Mouse (Mus musculus) liver, embryonic 11.5 days (tissue): Measurements from ENCODE around the gene Tmed8. TPM values are rescaled to one million over a fixed set of nuclear protein-coding genes. Genes with fewer than 3 reads are reported as not detected.

Experiments used
- ATAC-seq: fragments of 200-750 bp; cut with Nextera tagmentation; replicated peaks from 2 replicates; pipeline ENCODE4 v1.8.0; 2017; ENCODE audit warnings: moderate number of reproducible peaks, mild to moderate bottlenecking, moderate TSS enrichment, moderate library complexity; ENCODE audit not compliant: low FRiP score
- DNase-seq: peaks from one replicate; pipeline ENCODE4 v3.0.0-alpha.2; 2017; ENCODE audit warnings: low spot score
- H3K27ac ChIP-seq: fragments of 300-500 bp; sonication (generic); 2 replicates; pipeline ENCODE4 v1.5.1; 2014; ENCODE audit warnings: mild to moderate bottlenecking, low read depth, low read length, control low read depth
- H3K27me3 ChIP-seq: fragments of 300-500 bp; sonication (generic); replicated peaks from 2 replicates; pipeline ENCODE4 v1.6.1; 2014; ENCODE audit warnings: low read length, mixed read lengths; ENCODE audit not compliant: control insufficient read depth, insufficient read depth
- H3K36me3 ChIP-seq: fragments of 300-500 bp; sonication (generic); 2 replicates; pipeline ENCODE4 v1.6.1; 2014; ENCODE audit warnings: mild to moderate bottlenecking, low read length, moderate library complexity, mixed read lengths; ENCODE audit not compliant: control insufficient read depth, insufficient read depth
- H3K4me1 ChIP-seq: fragments of 300-500 bp; sonication (generic); replicated peaks from 2 replicates; pipeline ENCODE4 v1.6.1; 2014; ENCODE audit warnings: low read length, mixed read lengths; ENCODE audit not compliant: control insufficient read depth, insufficient read depth
- H3K4me2 ChIP-seq: fragments of 300-500 bp; sonication (generic); 2 replicates; pipeline ENCODE4 v1.6.1; 2014; ENCODE audit warnings: mild to moderate bottlenecking, control low read depth, moderate library complexity
- H3K4me3 ChIP-seq: fragments of 300-500 bp; sonication (generic); 2 replicates; pipeline ENCODE4 v1.5.1; 2014; ENCODE audit warnings: low read depth, low read length, control low read depth
- H3K9ac ChIP-seq: fragments of 300-500 bp; sonication (generic); 2 replicates; pipeline ENCODE4 v1.6.1; 2014; ENCODE audit warnings: low read depth, low read length, control low read depth
- H3K9me3 ChIP-seq: fragments of 300-500 bp; sonication (generic); 2 replicates; pipeline ENCODE4 v1.6.1; 2016; ENCODE audit warnings: low read length, inconsistent platforms, mixed read lengths; ENCODE audit not compliant: control insufficient read depth
- WGBS: fragments of 180-500 bp; shearing (Covaris S2); extraction: QIAGEN DNeasy Blood & Tissue Kit; methylation state at CpG from one replicate; pipeline ENCODE4 v1.1.7; 2014; 5-methylcytosine and 5-hydroxymethylcytosine counted together
- polyA plus RNA-seq: library from polyadenylated mRNA; unstranded; fragments of >200 nt; fragmentation: Nextera tagmentation; extraction: Ambion mirVana; gene quantifications from 2 replicates; pipeline ENCODE4 v1.2.1, GENCODE M21; 2014

Gene Tmed8
- polyA plus RNA-seq, 1 experiment from 2014 or later = 2.0 TPM

DNA sequence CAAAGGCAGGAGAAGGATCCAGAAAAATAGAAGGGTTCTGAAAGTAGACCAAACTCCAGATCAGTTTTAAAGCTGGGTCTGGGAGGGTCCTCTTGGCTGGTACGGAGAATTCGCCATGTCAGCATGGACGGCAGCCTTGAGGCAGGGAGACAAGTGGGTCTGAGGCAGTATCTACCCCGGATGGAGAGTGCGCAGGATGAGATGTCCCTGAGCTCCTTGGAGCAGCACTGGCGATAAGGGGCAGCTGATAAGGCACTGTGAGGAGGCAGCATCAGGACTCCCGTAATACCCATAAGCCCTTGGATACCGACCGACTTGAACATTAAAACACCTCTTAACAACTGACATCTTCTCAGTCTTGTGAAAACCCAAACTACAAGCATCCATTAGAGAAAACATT lies 67.5 kb downstream of the Tmed8 start:
- WGBS = 65% methylated on average over 9 of the region's 9 CpGs
- DNase-seq (no peak), ATAC-seq (peak; percentile 59)
- H3K4me2 ChIP-seq = no peak overlapping the region
- H3K4me1 ChIP-seq = peaks cover 12% of the 10 kb centered on the region
- no peak overlapping the region for H3K4me3 ChIP-seq
- H3K27me3 ChIP-seq = no peaks in the 10 kb centered on the region
- H3K27ac ChIP-seq = no peak overlapping the region
- H3K9me3 ChIP-seq = no peaks in the 10 kb centered on the region
- H3K36me3 ChIP-seq = no peaks in the 10 kb centered on the region
- H3K9ac ChIP-seq = no peak overlapping the region

DNA sequence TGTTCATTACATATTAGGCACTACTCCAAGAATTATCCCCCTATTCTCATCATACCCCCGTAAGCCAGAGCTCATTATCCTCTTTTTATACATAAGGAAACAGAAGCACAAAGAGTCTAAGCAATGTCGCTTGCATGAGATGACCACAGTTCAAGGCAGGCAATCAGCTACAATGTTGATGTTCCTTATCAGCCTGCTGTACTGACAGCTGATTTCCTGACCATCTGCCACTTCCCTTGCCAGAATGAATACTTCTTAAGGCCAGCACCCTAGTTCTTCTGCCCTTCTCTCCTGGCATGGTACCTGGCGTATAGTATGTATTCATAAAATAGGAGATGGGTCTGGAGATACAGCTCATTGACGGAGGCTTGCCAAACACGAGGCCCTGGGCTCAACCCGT lies 68.0 kb downstream of the Tmed8 start:
- no peak for DNase-seq
- H3K4me1 ChIP-seq = peaks cover 12% of the 10 kb centered on the region
- WGBS = 59% methylated on average over 6 of the region's 6 CpGs
- H3K4me2 ChIP-seq = no peak overlapping the region
- no peak overlapping the region for H3K4me3 ChIP-seq
- no peak overlapping the region for H3K9ac ChIP-seq
- no peak overlapping the region for H3K27ac ChIP-seq
- H3K9me3 ChIP-seq = no peaks in the 10 kb centered on the region
- H3K27me3 ChIP-seq = no peaks in the 10 kb centered on the region
- no peak for ATAC-seq
- H3K36me3 ChIP-seq = no peaks in the 10 kb centered on the region

DNA sequence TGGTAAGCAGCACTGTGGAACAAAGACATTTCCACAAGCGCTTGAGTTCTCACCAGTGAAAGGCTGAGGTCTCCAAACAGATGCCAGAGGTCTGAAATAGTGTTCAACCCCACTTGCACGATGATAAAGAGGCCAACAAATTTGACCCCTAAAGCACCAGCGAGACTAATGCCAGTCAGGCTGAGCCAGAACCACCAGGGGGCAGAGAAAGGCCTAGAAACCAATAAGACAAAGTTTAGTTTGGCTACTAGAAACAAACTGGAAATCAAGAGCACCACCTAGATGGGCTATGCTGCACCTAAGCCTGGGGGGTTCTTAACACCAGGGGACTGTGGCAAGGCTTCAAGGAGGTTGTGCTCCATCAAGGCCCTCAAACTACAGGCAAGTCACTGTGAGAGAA lies 68.6 kb downstream of the Tmed8 start:
- WGBS = 60% methylated on average over 3 of the region's 3 CpGs
- Histone ChIP-seq H3K4me1 (peaks cover 12% of the 10 kb centered on the region), H3K4me2 (no peak overlapping the region), H3K36me3 (no peaks in the 10 kb centered on the region), H3K9me3 (no peaks in the 10 kb centered on the region), H3K9ac (no peak overlapping the region), H3K27me3 (no peaks in the 10 kb centered on the region), H3K4me3 (no peak overlapping the region), H3K27ac (no peak overlapping the region)
- ATAC-seq = peak; percentile 29; the same call in 1 of the 2 replicates
- no peak for DNase-seq

DNA sequence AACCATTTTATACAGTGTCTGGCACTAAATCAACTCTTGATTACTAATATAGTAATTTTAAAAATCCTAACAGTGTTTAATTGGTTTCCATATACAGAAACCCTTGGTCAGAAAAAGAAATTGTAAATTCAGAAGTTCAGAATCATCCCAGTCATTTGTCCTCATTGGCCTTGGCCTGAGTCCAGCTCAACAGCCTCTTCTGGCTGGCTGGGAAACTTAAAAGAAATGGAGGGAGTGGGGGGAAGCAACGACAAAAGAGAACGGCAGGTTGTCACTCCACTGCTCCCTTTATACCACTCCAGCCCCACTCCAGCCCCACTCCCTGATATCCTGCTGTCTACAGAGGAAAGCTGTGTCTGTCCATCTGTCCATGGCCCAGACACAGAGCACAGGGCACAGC lies 69.1 kb downstream of the Tmed8 start:
- H3K9ac ChIP-seq = no peak overlapping the region
- ATAC-seq (no peak), DNase-seq (no peak)
- peaks cover 12% of the 10 kb centered on the region for H3K4me1 ChIP-seq
- no peak overlapping the region for H3K4me3 ChIP-seq
- no peaks in the 10 kb centered on the region for H3K36me3 ChIP-seq
- 96% methylated on average over 2 of the region's 2 CpGs for WGBS
- H3K9me3 ChIP-seq = no peaks in the 10 kb centered on the region
- no peak overlapping the region for H3K4me2 ChIP-seq
- H3K27ac ChIP-seq = no peak overlapping the region
- no peaks in the 10 kb centered on the region for H3K27me3 ChIP-seq

DNA sequence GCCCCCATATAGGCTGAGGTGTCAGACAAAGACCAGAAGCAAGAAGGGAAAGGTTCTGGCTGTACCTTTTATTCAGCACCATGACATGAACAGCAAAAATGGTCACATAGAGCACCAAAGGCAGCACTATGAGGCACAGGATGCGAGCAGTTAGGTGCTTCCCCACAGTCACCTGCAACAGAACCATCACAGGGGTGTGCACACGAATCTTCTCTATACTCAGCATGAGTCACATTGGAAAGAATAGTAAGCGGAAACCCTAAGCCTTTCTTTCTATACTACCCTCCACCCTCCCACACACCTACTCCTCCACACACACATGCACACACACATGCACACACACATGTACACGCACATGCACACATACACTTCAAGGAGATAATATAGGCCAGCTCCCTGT lies 70.0 kb downstream of the Tmed8 start:
- WGBS = 81% methylated on average over 4 of the region's 4 CpGs
- no peak for ATAC-seq

DNA sequence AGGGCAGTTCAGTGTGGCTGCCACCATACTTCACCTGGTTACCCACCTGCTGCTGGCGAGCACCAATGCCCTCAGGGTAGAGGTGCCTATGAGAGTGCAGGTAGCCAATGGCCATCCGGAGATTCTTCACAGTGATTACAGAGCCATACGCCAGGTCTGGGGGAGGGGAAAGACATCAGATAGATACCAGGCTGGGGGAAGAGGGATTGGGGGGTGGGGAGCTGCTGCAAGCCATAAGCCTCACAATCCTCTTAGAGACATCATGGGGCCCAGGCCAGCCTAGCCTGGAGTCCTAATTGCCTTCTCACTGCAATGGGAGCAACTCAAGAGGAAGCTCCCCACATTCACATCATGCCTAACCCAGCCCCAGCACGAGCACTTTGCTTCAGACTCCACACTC lies 73.0 kb downstream of the Tmed8 start:
- Histone ChIP-seq H3K9me3 (no peaks in the 10 kb centered on the region), H3K9ac (no peak overlapping the region), H3K4me3 (no peak overlapping the region), H3K36me3 (peaks cover 9% of the 10 kb centered on the region; the same call in 1 of the 2 replicates), H3K27ac (no peak overlapping the region), H3K4me2 (no peak overlapping the region), H3K4me1 (peaks cover 7% of the 10 kb centered on the region), H3K27me3 (no peaks in the 10 kb centered on the region)
- ATAC-seq (no peak), DNase-seq (no peak)
- WGBS = 71% methylated on average over 4 of the region's 4 CpGs

More for the DNA sequence above, 70.0 kb downstream of the Tmed8 start:
- no peak overlapping the region for H3K9ac ChIP-seq
- H3K4me2 ChIP-seq = no peak overlapping the region
- H3K4me3 ChIP-seq = no peak overlapping the region
- no peak for DNase-seq
- no peaks in the 10 kb centered on the region for H3K36me3 ChIP-seq
- no peak overlapping the region for H3K27ac ChIP-seq
- H3K4me1 ChIP-seq = peaks cover 12% of the 10 kb centered on the region
- H3K9me3 ChIP-seq = no peaks in the 10 kb centered on the region
- no peaks in the 10 kb centered on the region for H3K27me3 ChIP-seq

DNA sequence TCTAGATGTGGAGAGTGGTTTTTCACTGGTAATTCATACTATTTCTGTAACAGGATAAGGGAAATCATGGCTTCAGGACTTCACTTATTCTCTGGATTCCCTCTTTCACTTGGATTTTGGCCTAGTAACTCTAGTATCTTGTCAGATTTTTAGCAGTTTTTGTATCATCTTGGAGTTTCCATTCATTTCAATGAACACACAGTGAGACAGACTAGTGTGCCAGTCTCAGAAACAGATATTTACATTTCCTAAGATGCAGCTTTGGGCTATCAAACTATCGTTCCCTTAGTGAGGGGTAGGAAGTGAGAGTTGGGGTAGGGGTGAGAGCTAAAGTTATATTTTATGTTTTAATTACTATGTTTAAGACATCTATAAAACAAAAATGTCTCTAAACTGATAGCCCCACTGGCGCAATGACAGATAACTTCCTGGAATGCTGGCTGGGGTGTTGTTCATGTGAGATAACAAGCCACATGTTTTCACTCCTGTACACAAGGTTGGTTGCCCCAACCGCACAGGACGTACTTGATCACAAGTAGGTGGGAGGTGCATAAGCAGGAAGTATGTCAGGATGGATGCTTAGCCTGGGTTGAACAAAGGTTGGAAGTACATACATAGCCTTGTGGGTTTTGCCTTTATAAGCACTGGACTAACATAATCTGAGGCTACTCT lies 78.2 kb downstream of the Tmed8 start:
- Histone ChIP-seq H3K9ac (no peak overlapping the region), H3K4me2 (no peak overlapping the region), H3K4me3 (no peak overlapping the region), H3K9me3 (no peaks in the 10 kb centered on the region), H3K27me3 (no peaks in the 10 kb centered on the region), H3K36me3 (peaks cover 15% of the 10 kb centered on the region), H3K27ac (no peak overlapping the region), H3K4me1 (no peaks in the 10 kb centered on the region)
- WGBS = 59% methylated on average over 4 of the region's 4 CpGs
- ATAC-seq = peak; percentile 92
- no peak for DNase-seq

Other genes with a start within 250 kb of the Tmed8 start
- gene Zdhhc22, start 210.0 kb downstream of the Tmed8 start, polyA plus RNA-seq = 0.05 and 0.08 TPM in 2 replicates
- not detected in 2 replicates for gene Tmem63c, start 179.1 kb downstream of the Tmed8 start, polyA plus RNA-seq
- 0.22 TPM in 1 of 2 replicates, not detected in the other for gene Ngb, start 97.9 kb downstream of the Tmed8 start, polyA plus RNA-seq
- gene Gstz1, start 53.3 kb downstream of the Tmed8 start, polyA plus RNA-seq = 76.2 and 79.6 TPM in 2 replicates
- 11.0 and 12.0 TPM in 2 replicates for gene Pomt2, start 52.5 kb downstream of the Tmed8 start, polyA plus RNA-seq
- gene Samd15, start 731 bp downstream of the Tmed8 start, polyA plus RNA-seq = 22.0 and 26.0 TPM in 2 replicates
- gene Noxred1, start 38.3 kb upstream of the Tmed8 start, polyA plus RNA-seq = 0.48 and 0.96 TPM in 2 replicates
- gene Vipas39, start 65.8 kb upstream of the Tmed8 start, polyA plus RNA-seq = 23.8 and 26.5 TPM in 2 replicates
- gene Ahsa1, start 66.0 kb upstream of the Tmed8 start, polyA plus RNA-seq = 296 and 310 TPM in 2 replicates
- 0.23 and 0.38 TPM in 2 replicates for gene Ism2, start 99.3 kb upstream of the Tmed8 start, polyA plus RNA-seq
- 56.9 and 63.2 TPM in 2 replicates for gene Sptlc2, start 187.9 kb upstream of the Tmed8 start, polyA plus RNA-seq
- 314 and 321 TPM in 2 replicates for gene Slirp, start 243.4 kb upstream of the Tmed8 start, polyA plus RNA-seq
- gene Alkbh1, start 243.6 kb upstream of the Tmed8 start, polyA plus RNA-seq = 56.5 and 64.9 TPM in 2 replicates